Mouse (Mus musculus) olfactory bulb, adult 2 months (tissue): ENCODE results near the gene Tmem238l. TPM values are rescaled to one million over a fixed set of nuclear protein-coding genes. Genes with fewer than 3 reads are reported as not detected.

Experiments used
- H3K27ac ChIP-seq: fragments of 200-500 bp; 2 replicates; pipeline ENCODE4 v1.5.1; 2012; ENCODE audit warnings: low read depth, low read length; ENCODE audit not compliant: insufficient read depth
- H3K4me1 ChIP-seq: fragments of 200-500 bp; 2 replicates; pipeline ENCODE4 v1.6.1; 2012; ENCODE audit warnings: low read length; ENCODE audit not compliant: control insufficient read depth, insufficient read depth
- H3K4me3 ChIP-seq: fragments of 200-500 bp; 2 replicates; pipeline ENCODE4 v1.5.1; 2012; ENCODE audit warnings: mild to moderate bottlenecking, low read depth, low read length, moderate library complexity; ENCODE audit not compliant: insufficient read depth
- CTCF ChIP-seq: fragments of 200-500 bp; IDR thresholded peaks from 2 replicates; pipeline ENCODE4 v1.5.1; 2012; ENCODE audit warnings: low read depth, mild to moderate bottlenecking, low read length, moderate library complexity; ENCODE audit not compliant: insufficient read depth
- POLR2A ChIP-seq: fragments of 200-500 bp; IDR thresholded peaks from 2 replicates; pipeline ENCODE4 v1.6.1; 2012; ENCODE audit warnings: mild to moderate bottlenecking, low read depth, low read length, moderate library complexity; ENCODE audit not compliant: insufficient read depth
- WGBS: fragments of 180-500 bp; shearing (Covaris S2); methylation state at CpG from one replicate; pipeline ENCODE4 v1.1.7; 2018; 5-methylcytosine and 5-hydroxymethylcytosine counted together
- polyA plus RNA-seq: library from polyadenylated mRNA; stranded (reverse); fragments of >200 nt; gene quantifications from 2 replicates; pipeline ENCODE4 v1.2.4, GENCODE M21; 2012; ENCODE audit warnings: low replicate concordance; ENCODE audit not compliant: missing spikeins, insufficient read depth, insufficient read length

Gene Tmem238l
- polyA plus RNA-seq, 1 experiment, result not detected

- TF ChIP-seq CTCF (no peak), POLR2A (no peak)
- WGBS, result 12% methylated on average over 11 of the region's 11 CpGs
- Histone ChIP-seq H3K4me1 (peaks cover 4% of the 10 kb centered on the region; the same call in 1 of the 2 replicates), H3K4me3 (no peak overlapping the region), H3K27ac (no peak overlapping the region)
Observed at GRCm38 (mm10) chr11:66985136-66985702, 28.8 kb downstream of the Tmem238l start.

- no peaks in the 10 kb centered on the region for H3K4me1 ChIP-seq
- no peak overlapping the region for H3K27ac ChIP-seq
- 80% methylated on average over 2 of the region's 2 CpGs for WGBS
- TF ChIP-seq POLR2A, result no peak
- no peak for TF ChIP-seq CTCF
- no peak overlapping the region for H3K4me3 ChIP-seq
Observed at GRCm38 (mm10) chr11:66992150-66992549, 35.7 kb downstream of the Tmem238l start.

- Histone ChIP-seq H3K4me3 (no peak overlapping the region), H3K4me1 (no peaks in the 10 kb centered on the region), H3K27ac (no peak overlapping the region)
- TF ChIP-seq CTCF (no peak), POLR2A (no peak)
- 31% methylated on average over 1 of the region's 1 CpGs for WGBS
Observed at GRCm38 (mm10) chr11:66993674-66994073, 37.2 kb downstream of the Tmem238l start.

- no peak overlapping the region for H3K4me3 ChIP-seq
- H3K4me1 ChIP-seq, result no peaks in the 10 kb centered on the region
- no peak overlapping the region for H3K27ac ChIP-seq
- 91% methylated on average over 4 of the region's 4 CpGs for WGBS
- TF ChIP-seq POLR2A (no peak), CTCF (no peak)
Observed at GRCm38 (mm10) chr11:66996446-66996845, 40.0 kb downstream of the Tmem238l start.

- Histone ChIP-seq H3K4me1 (no peaks in the 10 kb centered on the region), H3K4me3 (no peak overlapping the region), H3K27ac (no peak overlapping the region)
- TF ChIP-seq CTCF (no peak), POLR2A (no peak)
- WGBS, result 71% methylated on average over 14 of the region's 14 CpGs
Observed at GRCm38 (mm10) chr11:66998467-66999403, 42.3 kb downstream of the Tmem238l start.

GRCm38 (mm10) chr11:67000671-67001070 is 44.2 kb downstream of the Tmem238l start:
- WGBS, result 53% methylated on average over 4 of the region's 4 CpGs
- no peak overlapping the region for H3K27ac ChIP-seq

GRCm38 (mm10) chr11:67001717-67002116 is 45.3 kb downstream of the Tmem238l start:
- H3K4me1 ChIP-seq, result no peaks in the 10 kb centered on the region
- WGBS, result 67% methylated on average over 1 of the region's 1 CpGs
- H3K4me3 ChIP-seq, result no peak overlapping the region
- no peak for TF ChIP-seq CTCF
- no peak for TF ChIP-seq POLR2A
- no peak overlapping the region for H3K27ac ChIP-seq

More at GRCm38 (mm10) chr11:67000671-67001070, 44.2 kb downstream of the Tmem238l start:
- Histone ChIP-seq H3K4me3 (no peak overlapping the region), H3K4me1 (no peaks in the 10 kb centered on the region)
- no peak for TF ChIP-seq POLR2A
- TF ChIP-seq CTCF, result no peak

- Histone ChIP-seq H3K4me3 (no peak overlapping the region), H3K4me1 (no peaks in the 10 kb centered on the region; the same call in 1 of the 2 replicates), H3K27ac (no peak overlapping the region)
- whole genome bisulfite sequencing, result 81% methylated on average over 2 of the region's 2 CpGs
- TF ChIP-seq CTCF, result no peak
Observed at GRCm38 (mm10) chr11:67002911-67003310, 46.5 kb downstream of the Tmem238l start.

GRCm38 (mm10) chr11:67007961-67008360 is 51.5 kb downstream of the Tmem238l start:
- Histone ChIP-seq H3K4me3 (no peak overlapping the region), H3K4me1 (no peaks in the 10 kb centered on the region; the same call in 1 of the 2 replicates), H3K27ac (no peak overlapping the region)
- WGBS, result 56% methylated on average over 8 of the region's 8 CpGs
- TF ChIP-seq CTCF, result no peak
